Mouse (Mus musculus) erythroblast, adult 5-6 weeks (primary cell): Measurements from ENCODE around the gene Brca2. TPM values are rescaled to one million over a fixed set of nuclear protein-coding genes. Genes with fewer than 3 reads are reported as not detected.

ENCODE experiments used
- total RNA-seq, 2 experiments: library from RNA; stranded (forward) in 1 of 2; stranded (reverse) in 1 of 2; fragments of 150-400 nt in 1 of 2; fragments of 200-764, 138-1000 nt in 1 of 2; gene quantifications; 2 replicates each; pipeline versions ENCODE4 v1.2.3 to v1.2.4; 2015 to 2017; ENCODE audit warnings: low replicate concordance in 2 of 2

Brca2 gene
- total RNA-seq, 2 experiments from 2014 or later: 30.7 to 62.4 TPM

Other genes with a start within 250 kb of the Brca2 start
- not detected in 2 replicates for gene Zar1l, start 4.5 kb upstream of the Brca2 start, total RNA-seq (2015; ENCODE audit: low replicate concordance)
- not detected in 2 replicates for gene Zar1l, start 4.5 kb upstream of the Brca2 start, total RNA-seq (2017; ENCODE audit: low replicate concordance)
- 21.3 and 36.5 TPM in 2 replicates for gene N4bp2l1, start 74.6 kb downstream of the Brca2 start, total RNA-seq (2015; ENCODE audit: low replicate concordance)
- gene N4bp2l1, start 74.6 kb downstream of the Brca2 start, total RNA-seq (2017; ENCODE audit: low replicate concordance): 10.5 and 13.7 TPM in 2 replicates
- 45.3 and 81.3 TPM in 2 replicates for gene N4bp2l2, start 143.6 kb downstream of the Brca2 start, total RNA-seq (2015; ENCODE audit: low replicate concordance)
- gene N4bp2l2, start 143.6 kb downstream of the Brca2 start, total RNA-seq (2017; ENCODE audit: low replicate concordance): 118 and 140 TPM in 2 replicates
- 9.4 and 23.4 TPM in 2 replicates for gene Pds5b, start 151.1 kb downstream of the Brca2 start, total RNA-seq (2015; ENCODE audit: low replicate concordance)
- gene Pds5b, start 151.1 kb downstream of the Brca2 start, total RNA-seq (2017; ENCODE audit: low replicate concordance): 13.0 and 26.2 TPM in 2 replicates